ENCODE assay signal across 9 mouse cellular contexts in genomic region chr5:134491712-134492417, GRCm38 (mm10). TPM values are rescaled to one million over a fixed set of nuclear protein-coding genes. Genes with fewer than 3 reads are reported as not detected.
DNase-seq lines count a peak whose midpoint lies in the region; ATAC-seq and TF ChIP-seq lines count a peak whose summit lies in the region.
"Had no signal": no experiment of that assay in that cellular context is flagged by ENCODE, and none has a peak within 500 bp of the region (broad histone marks: within the 10 kb centered on the region; RNA-seq: fewer than 3 reads in every experiment).

No protein-coding gene starts in this region.

- ATAC-seq in forebrain, embryonic 12.5 days (ENCODE audit: low FRiP score), result peak; percentile 40
- ATAC-seq in heart, postnatal 0 days (ENCODE audit: insufficient read depth, low read depth), result peak; percentile 63
- ATAC-seq in liver, embryonic 16.5 days (ENCODE audit: low read depth), result peak; percentile 28; the same call in 1 of the 2 replicates
- peak; percentile 87 for ATAC-seq in neutrophil, adult 5-6 weeks (ENCODE audit: extremely low read depth, insufficient number of reproducible peaks, low FRiP score, poor library complexity, severe bottlenecking)

- DNase-seq in c-Kit-positive CD71-positive TER-119-negative erythroid progenitor cells, embryonic 14.5 days (ENCODE audit: low read depth), result peak; percentile 76
- peak; percentile 83 for DNase-seq in heart, postnatal 0 days (ENCODE audit: low spot score)
- DNase-seq in kidney, postnatal 36 days, result peak; percentile 86 to 90
- peak; percentile 77 for DNase-seq in testis, postnatal 14 days (ENCODE audit: low spot score)

- peak overlapping the region; percentile 42; the same call in 1 of the 2 replicates for H3K27ac ChIP-seq in forebrain, embryonic 12.5 days
- H3K27ac ChIP-seq in heart, postnatal 0 days (ENCODE audit: low read depth), result peak overlapping the region; percentile 23; the same call in 1 of the 2 replicates
- no peak overlapping the region for H3K27ac ChIP-seq in liver, embryonic 16.5 days (ENCODE audit: low read length)
- H3K27ac ChIP-seq: macrophage had no signal

- H3K9ac ChIP-seq in forebrain, embryonic 12.5 days, result no peak overlapping the region
- no peak overlapping the region for H3K9ac ChIP-seq in heart, postnatal 0 days (replicated peaks; ENCODE audit: low read depth, low read length)
- no peak overlapping the region for H3K9ac ChIP-seq in liver, embryonic 16.5 days (ENCODE audit: low read depth, low read length)

- peak; percentile 100 for TF ChIP-seq CTCF in E14TG2a.4 (conservative IDR thresholded peaks at IDR 0.05; ENCODE audit: low read length)
- peak; percentile 92 for TF ChIP-seq CTCF in heart, postnatal 0 days (IDR thresholded peaks at IDR 0.05; ENCODE audit: low read depth)

- no peaks in the 10 kb centered on the region for H3K27me3 ChIP-seq in E14TG2a.4 (ENCODE audit: insufficient read depth, low read length)
- no peaks in the 10 kb centered on the region for H3K27me3 ChIP-seq in forebrain, embryonic 12.5 days
- H3K27me3 ChIP-seq in heart, postnatal 0 days (ENCODE audit: control insufficient read depth, insufficient read depth, low read length), result no peaks in the 10 kb centered on the region
- no peaks in the 10 kb centered on the region for H3K27me3 ChIP-seq in liver, embryonic 16.5 days (ENCODE audit: control insufficient read depth, insufficient read depth, low read depth, low read length)

- WGBS in forebrain, embryonic 12.5 days, result 28% methylated on average over 18 of the region's 18 CpGs
- 27% methylated on average over 18 of the region's 18 CpGs for WGBS in heart, postnatal 0 days
- 24% methylated on average over 18 of the region's 18 CpGs for WGBS in liver, embryonic 16.5 days (ENCODE audit: insufficient replicate concordance)

- H3K9me3 ChIP-seq in E14TG2a.4 (ENCODE audit: low read length), result no peaks in the 10 kb centered on the region
- no peaks in the 10 kb centered on the region for H3K9me3 ChIP-seq in forebrain, embryonic 12.5 days
- H3K9me3 ChIP-seq in heart, postnatal 0 days (replicated peaks; ENCODE audit: control insufficient read depth, low read length), result no peaks in the 10 kb centered on the region
- no peaks in the 10 kb centered on the region for H3K9me3 ChIP-seq in liver, embryonic 16.5 days (replicated peaks; ENCODE audit: control insufficient read depth, low read length)

- peak overlapping the region; percentile 51 for H3K4me3 ChIP-seq in E14TG2a.4 (replicated peaks; ENCODE audit: low read length)
- no peak overlapping the region for H3K4me3 ChIP-seq in forebrain, embryonic 12.5 days (replicated peaks)
- H3K4me3 ChIP-seq in heart, postnatal 0 days (ENCODE audit: low read depth, low read length), result no peak overlapping the region
- H3K4me3 ChIP-seq in liver, embryonic 16.5 days (ENCODE audit: low read depth, low read length), result no peak overlapping the region

- peaks cover 16% of the 10 kb centered on the region; the same call in 1 of the 2 replicates for H3K36me3 ChIP-seq in E14TG2a.4 (ENCODE audit: insufficient read depth, low read length)
- peaks cover 65% of the 10 kb centered on the region for H3K36me3 ChIP-seq in forebrain, embryonic 12.5 days (replicated peaks)
- H3K36me3 ChIP-seq in heart, postnatal 0 days (replicated peaks; ENCODE audit: control insufficient read depth, insufficient read depth, low read length), result peaks cover 18% of the 10 kb centered on the region
- no peaks in the 10 kb centered on the region for H3K36me3 ChIP-seq in liver, embryonic 16.5 days (ENCODE audit: control insufficient read depth, insufficient read depth)

- H3K4me1 ChIP-seq in E14TG2a.4 (replicated peaks; ENCODE audit: low read depth, low read length), result peaks cover 52% of the 10 kb centered on the region
- no peaks in the 10 kb centered on the region for H3K4me1 ChIP-seq in forebrain, embryonic 12.5 days
- H3K4me1 ChIP-seq in heart, postnatal 0 days (ENCODE audit: control insufficient read depth, insufficient read depth), result no peaks in the 10 kb centered on the region
- H3K4me1 ChIP-seq in liver, embryonic 16.5 days (ENCODE audit: control insufficient read depth, low read depth, low read length), result peaks cover 7% of the 10 kb centered on the region; the same call in 1 of the 2 replicates

- H3K4me2 ChIP-seq in forebrain, embryonic 12.5 days, result no peak overlapping the region
- no peak overlapping the region for H3K4me2 ChIP-seq in heart, postnatal 0 days (ENCODE audit: low read depth, low read length)
- H3K4me2 ChIP-seq in liver, embryonic 16.5 days (ENCODE audit: low read depth, low read length), result no peak overlapping the region

- TF ChIP-seq EP300 in heart, postnatal 0 days (IDR thresholded peaks at IDR 0.05; ENCODE audit: low read depth), result no peak

RNA-seq across cellular contexts. Expression of gene Gtf2ird1, which starts 35.3 kb away (rescaled TPM):
- 111 and 112 TPM in 2 replicates for polyA plus RNA-seq in forebrain, embryonic 12.5 days (2016; fragmentation: Nextera tagmentation; extraction: Ambion mirVana)
- total RNA-seq in heart, postnatal 0 days (2014; rRNA removed; ENCODE audit: low replicate concordance), result 28.8 and 63.7 TPM in 2 replicates
- polyA plus RNA-seq in heart, postnatal 0 days (2015; fragmentation: Nextera tagmentation; extraction: Ambion mirVana), result 20.5 and 27.7 TPM in 2 replicates
- 9.9 and 11.6 TPM in 2 replicates for polyA plus RNA-seq in liver, embryonic 16.5 days (2015; fragmentation: Nextera tagmentation; extraction: Ambion mirVana)
- not detected in 2 replicates for total RNA-seq in neutrophil, adult 5-6 weeks (2017)

Comparison
In these comparisons a context has a peak if more than half of its experiments do, and no peak if none do; other contexts are left out.
1. ATAC-seq: peak in every context shown above with its lines; median percentile 87 in neutrophil, adult 5-6 weeks; 63 in heart, postnatal 0 days; 40 in forebrain, embryonic 12.5 days; 28 in liver, embryonic 16.5 days.